Mouse (Mus musculus) small intestine, adult 2 months (tissue): ENCODE results near the gene Ndufb5. TPM values are rescaled to one million over a fixed set of nuclear protein-coding genes. Genes with fewer than 3 reads are reported as not detected.

Source experiments
- H3K27ac ChIP-seq: fragments of 200-500 bp; 2 replicates; pipeline ENCODE4 v1.5.1; 2012; ENCODE audit warnings: low read depth, low read length, control low read depth, inconsistent platforms; ENCODE audit not compliant: insufficient read depth
- H3K27me3 ChIP-seq: fragments of 200-500 bp; 2 replicates; pipeline ENCODE4 v1.6.1; 2012; ENCODE audit warnings: mild to moderate bottlenecking, moderate library complexity, low read length, inconsistent platforms; ENCODE audit not compliant: control insufficient read depth, insufficient read depth
- H3K36me3 ChIP-seq: fragments of 200-500 bp; 2 replicates; pipeline ENCODE4 v1.6.1; 2012; ENCODE audit warnings: mild to moderate bottlenecking, low read length, control low read depth, inconsistent platforms; ENCODE audit not compliant: control insufficient read depth, insufficient read depth
- H3K4me1 ChIP-seq: fragments of 200-500 bp; 2 replicates; pipeline ENCODE4 v1.6.1; 2012; ENCODE audit warnings: low read length, inconsistent platforms, mixed read lengths; ENCODE audit not compliant: control insufficient read depth, insufficient read depth, insufficient read length
- H3K4me3 ChIP-seq: fragments of 200-500 bp; 2 replicates; pipeline ENCODE4 v1.5.1; 2012; ENCODE audit warnings: low read depth, mild to moderate bottlenecking, control low read depth, inconsistent platforms, low read length, moderate library complexity
- CTCF ChIP-seq: fragments of 200-500 bp; IDR thresholded peaks from 2 replicates; pipeline ENCODE4 v1.5.1; 2012; ENCODE audit warnings: low read depth, mild to moderate bottlenecking, control low read depth, inconsistent platforms, low read length, moderate library complexity, mixed read lengths; ENCODE audit not compliant: insufficient replicate concordance, insufficient read length; ENCODE audit errors: extremely low read depth
- POLR2A ChIP-seq: fragments of 200-500 bp; IDR thresholded peaks from 2 replicates; pipeline ENCODE4 v1.6.1; 2012; ENCODE audit warnings: low read depth, mild to moderate bottlenecking, control low read depth, inconsistent platforms, low read length, moderate library complexity
- WGBS: fragments of 180-500 bp; shearing (Covaris S2); methylation state at CpG from one replicate; pipeline ENCODE4 v1.1.7; 2018; 5-methylcytosine and 5-hydroxymethylcytosine counted together
- polyA plus RNA-seq: library from polyadenylated mRNA; depleted of rRNA; stranded (reverse); fragments of >200 nt; gene quantifications from 2 replicates; pipeline ENCODE4 v1.2.3, GENCODE M21; 2012; rRNA removed

Gene Ndufb5
- polyA plus RNA-seq = 76.1 and 141 TPM in 2 replicates

GRCm38 (mm10) chr3:32736244-32737171 is at the start of gene Ndufb5:
Gene Ndufb5 (plus strand): TSS chr3:32736990.
- Histone ChIP-seq H3K4me3 (peak within 1 kb of the TSS; percentile 74), H3K4me1 (peaks cover 3% of the 10 kb centered on the region), H3K27ac (peak within 1 kb of the TSS; percentile 71), H3K27me3 (no peaks in the 10 kb centered on the region), H3K36me3 (peaks cover 15% of the 10 kb centered on the region)
- TF ChIP-seq CTCF = no peak
- TF ChIP-seq POLR2A = peak; percentile 64
- under 1% methylated on average over 62 of the region's 62 CpGs for WGBS

- no peak for TF ChIP-seq POLR2A
- H3K27ac ChIP-seq = no peak overlapping the region
- no peaks in the 10 kb centered on the region; the same call in 1 of the 2 replicates for H3K4me1 ChIP-seq
- H3K36me3 ChIP-seq = no peaks in the 10 kb centered on the region
- WGBS = 82% methylated on average over 4 of the region's 4 CpGs
- H3K27me3 ChIP-seq = no peaks in the 10 kb centered on the region
- H3K4me3 ChIP-seq = no peak overlapping the region
Measured at GRCm38 (mm10) chr3:32687156-32687555, 49.6 kb upstream of the Ndufb5 start.

- no peak for TF ChIP-seq CTCF
- TF ChIP-seq POLR2A = no peak
- WGBS = 24% methylated on average over 9 of the region's 9 CpGs
- no peak overlapping the region for H3K27ac ChIP-seq
Measured at GRCm38 (mm10) chr3:32689567-32689999, 47.2 kb upstream of the Ndufb5 start.

GRCm38 (mm10) chr3:32690008-32690407 is 46.8 kb upstream of the Ndufb5 start:
- H3K36me3 ChIP-seq = no peaks in the 10 kb centered on the region
- H3K27me3 ChIP-seq = no peaks in the 10 kb centered on the region
- 25% methylated on average over 3 of the region's 3 CpGs for WGBS
- H3K27ac ChIP-seq = no peak overlapping the region
- TF ChIP-seq POLR2A (no peak), CTCF (no peak)
- no peaks in the 10 kb centered on the region; the same call in 1 of the 2 replicates for H3K4me1 ChIP-seq
- no peak overlapping the region for H3K4me3 ChIP-seq

More at GRCm38 (mm10) chr3:32689567-32689999, 47.2 kb upstream of the Ndufb5 start:
- no peak overlapping the region for H3K4me3 ChIP-seq
- no peaks in the 10 kb centered on the region for H3K27me3 ChIP-seq
- no peaks in the 10 kb centered on the region for H3K36me3 ChIP-seq
- H3K4me1 ChIP-seq = no peaks in the 10 kb centered on the region; the same call in 1 of the 2 replicates

GRCm38 (mm10) chr3:32690901-32691300 is 45.9 kb upstream of the Ndufb5 start:
- Histone ChIP-seq H3K4me3 (no peak overlapping the region), H3K4me1 (no peaks in the 10 kb centered on the region; the same call in 1 of the 2 replicates), H3K27ac (no peak overlapping the region), H3K36me3 (no peaks in the 10 kb centered on the region), H3K27me3 (no peaks in the 10 kb centered on the region)
- TF ChIP-seq CTCF (no peak), POLR2A (no peak)
- 60% methylated on average over 1 of the region's 1 CpGs for WGBS

GRCm38 (mm10) chr3:32691841-32692240 is 44.9 kb upstream of the Ndufb5 start:
- TF ChIP-seq CTCF (no peak), POLR2A (no peak)
- no peaks in the 10 kb centered on the region for H3K36me3 ChIP-seq
- H3K27me3 ChIP-seq = no peaks in the 10 kb centered on the region
- H3K27ac ChIP-seq = no peak overlapping the region
- WGBS = 58% methylated on average over 5 of the region's 5 CpGs
- no peak overlapping the region for H3K4me3 ChIP-seq
- H3K4me1 ChIP-seq = no peaks in the 10 kb centered on the region; the same call in 1 of the 2 replicates

- no peaks in the 10 kb centered on the region; the same call in 1 of the 2 replicates for H3K4me1 ChIP-seq
- H3K27ac ChIP-seq = no peak overlapping the region
- H3K27me3 ChIP-seq = no peaks in the 10 kb centered on the region
- TF ChIP-seq CTCF (no peak), POLR2A (no peak)
- no peaks in the 10 kb centered on the region for H3K36me3 ChIP-seq
- 65% methylated on average over 5 of the region's 5 CpGs for WGBS
- no peak overlapping the region for H3K4me3 ChIP-seq
Measured at GRCm38 (mm10) chr3:32694211-32694610, 42.6 kb upstream of the Ndufb5 start.
